Mouse (Mus musculus) activated CD4-positive, CD25-positive, alpha-beta regulatory T cell, adult 4 months (primary cell): ENCODE results near the gene Lca5l. TPM values are rescaled to one million over a fixed set of nuclear protein-coding genes. Genes with fewer than 3 reads are reported as not detected.

Source experiments
- ATAC-seq: one replicate; pipeline ENCODE4 v1.8.0; 2017
- polyA plus RNA-seq, 2 experiments: library from polyadenylated mRNA; unstranded; fragments of 100-300 nt; shearing (Covaris generic); gene quantifications; one replicate each; pipeline ENCODE4 v1.2.1; 2017

The Lca5l gene
- polyA plus RNA-seq, 2 experiments from 2014 or later, result 0.13 TPM; not detected in 1

- no peak for ATAC-seq
Observed at GRCm38 (mm10) chr16:96112769-96113168, 79.3 kb downstream of the Lca5l start.

GRCm38 (mm10) chr16:96110655-96111345, 81.3 kb downstream of the Lca5l start:
- ATAC-seq, result no peak

GRCm38 (mm10) chr16:96109673-96110072, 82.4 kb downstream of the Lca5l start:
- no peak for ATAC-seq

Other genes starting within 250 kb of the Lca5l start
- 10 to 100 TPM; 21.0 to 29.4 TPM for gene Psmg1, start 201.3 kb downstream of the Lca5l start, polyA plus RNA-seq
- 10 to 100 TPM; 31.3 to 31.5 TPM for gene Brwd1, start 109.7 kb downstream of the Lca5l start, polyA plus RNA-seq
- 10 to 100 TPM; 89.9 to 90.5 TPM for gene Hmgn1, start 64.5 kb downstream of the Lca5l start, polyA plus RNA-seq
- gene Wrb, start 46.9 kb downstream of the Lca5l start, polyA plus RNA-seq, result 10 to 100 TPM; 13.1 to 16.6 TPM
- gene Sh3bgr, start 8.2 kb upstream of the Lca5l start, polyA plus RNA-seq, result not detected
- 1 to 10 TPM in 1 of 2 experiments, under 1 TPM in 1; 0.89 to 1.1 TPM for gene B3galt5, start 43.5 kb upstream of the Lca5l start, polyA plus RNA-seq